Mouse (Mus musculus) liver, embryonic 15.5 days (tissue): ENCODE data around the gene Krt8. TPM values are rescaled to one million over a fixed set of nuclear protein-coding genes. Genes with fewer than 3 reads are reported as not detected.
"Not testable (repeated sequence)": the region's sequence is repeated elsewhere in the genome, so short reads cannot be mapped to it uniquely, and the experiment has no call there.

ENCODE experiments used
- ATAC-seq: fragments of 200-750 bp; cut with Nextera tagmentation; 2 replicates; pipeline ENCODE4 v1.8.0; 2017; ENCODE audit warnings: moderate number of reproducible peaks, mild to moderate bottlenecking, moderate library complexity; ENCODE audit not compliant: insufficient read depth
- H3K27ac ChIP-seq: fragments of 300-500 bp; sonication (generic); replicated peaks from 2 replicates; pipeline ENCODE4 v1.5.1; 2015; ENCODE audit warnings: mild to moderate bottlenecking, inconsistent platforms
- H3K27me3 ChIP-seq: fragments of 300-500 bp; sonication (generic); 2 replicates; pipeline ENCODE4 v1.6.1; 2015; ENCODE audit warnings: mild to moderate bottlenecking, inconsistent platforms
- H3K36me3 ChIP-seq: fragments of 300-500 bp; sonication (generic); replicated peaks from 2 replicates; pipeline ENCODE4 v1.6.1; 2015; ENCODE audit warnings: moderate library complexity, mild to moderate bottlenecking, inconsistent platforms
- H3K4me1 ChIP-seq: fragments of 300-500 bp; sonication (generic); replicated peaks from 2 replicates; pipeline ENCODE4 v1.6.1; 2015; ENCODE audit warnings: inconsistent platforms
- H3K4me2 ChIP-seq: fragments of 300-500 bp; sonication (generic); 2 replicates; pipeline ENCODE4 v1.6.1; 2015; ENCODE audit warnings: moderate library complexity, mild to moderate bottlenecking, inconsistent platforms
- H3K4me3 ChIP-seq: fragments of 300-500 bp; sonication (generic); replicated peaks from 2 replicates; pipeline ENCODE4 v1.5.1; 2015; ENCODE audit warnings: mild to moderate bottlenecking, inconsistent platforms
- H3K9ac ChIP-seq: fragments of 300-500 bp; sonication (generic); 2 replicates; pipeline ENCODE4 v1.6.1; 2015; ENCODE audit warnings: moderate library complexity, mild to moderate bottlenecking, inconsistent platforms
- H3K9me3 ChIP-seq: fragments of 300-500 bp; sonication (generic); replicated peaks from 2 replicates; pipeline ENCODE4 v1.6.1; 2016; ENCODE audit warnings: inconsistent platforms
- WGBS: fragments of 180-500 bp; shearing (Covaris S2); methylation state at CpG from one replicate; pipeline ENCODE4 v1.1.7; 2015; ENCODE audit warnings: mixed read lengths; ENCODE audit not compliant: insufficient replicate concordance; 5-methylcytosine and 5-hydroxymethylcytosine counted together
- polyA plus RNA-seq: library from polyadenylated mRNA; unstranded; fragments of >200 nt; fragmentation: Nextera tagmentation; extraction: Ambion mirVana; gene quantifications from 2 replicates; pipeline ENCODE4 v1.2.1, GENCODE M21; 2015

Krt8 gene
- polyA plus RNA-seq, 1 experiment from 2014 or later, result 114 TPM

DNA sequence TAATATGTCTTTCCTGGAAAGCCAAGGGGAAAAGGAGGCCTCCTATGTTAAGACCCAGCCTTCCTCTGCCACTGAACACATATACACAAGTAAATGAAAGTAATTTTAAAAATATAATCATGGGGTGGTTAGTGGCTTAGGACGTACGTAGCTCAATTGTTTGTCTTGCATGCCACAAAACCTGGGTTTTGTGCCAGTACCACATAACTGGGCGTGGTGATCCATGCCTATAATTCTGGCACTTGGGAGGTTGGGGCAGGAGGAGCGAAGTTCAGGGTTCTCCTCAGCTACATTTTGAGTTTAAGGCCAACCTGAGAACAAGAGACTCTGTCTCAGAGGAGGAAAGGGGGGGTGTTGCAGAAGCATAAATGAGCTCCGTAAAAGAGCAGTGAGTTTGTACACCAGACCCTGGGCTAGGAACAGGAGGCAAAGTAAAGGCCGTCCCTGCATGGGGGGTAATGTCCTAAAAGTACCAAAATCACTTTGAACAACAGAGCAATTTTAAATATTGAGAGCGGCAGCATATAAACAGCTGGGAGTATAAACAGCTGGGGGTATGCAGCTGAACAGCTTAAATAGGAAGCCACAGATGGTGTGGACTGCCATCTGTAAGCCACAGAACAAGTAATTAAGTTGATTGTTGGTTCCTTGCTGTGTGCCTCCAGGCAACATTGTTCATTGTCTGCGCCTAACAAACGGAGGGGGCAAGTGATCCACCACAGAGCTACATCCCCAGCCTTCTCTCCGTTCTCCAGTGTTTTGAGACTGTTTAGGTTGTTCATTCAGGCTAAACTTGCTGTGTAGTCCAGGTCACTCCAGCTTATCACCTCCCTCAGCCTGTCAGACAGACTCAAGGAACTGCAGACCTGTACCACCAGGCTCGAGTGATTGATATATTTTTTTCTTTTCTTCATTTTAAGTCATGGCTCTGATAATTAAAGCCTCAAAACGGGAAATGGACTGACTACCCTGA is 3.1 kb upstream of the Krt8 start:
- 49% methylated on average over 12 of the region's 12 CpGs for WGBS
- H3K9me3 ChIP-seq, result no peaks in the 10 kb centered on the region
- no peak overlapping the region for H3K9ac ChIP-seq
- peak overlapping the region; percentile 36; the same call in 1 of the 2 replicates for H3K4me2 ChIP-seq
- no peak overlapping the region for H3K4me3 ChIP-seq
- H3K27ac ChIP-seq, result no peak overlapping the region
- ATAC-seq, result no peak
- H3K27me3 ChIP-seq, result peaks cover 52% of the 10 kb centered on the region
- H3K4me1 ChIP-seq, result peaks cover 29% of the 10 kb centered on the region; the same call in 1 of the 2 replicates
- H3K36me3 ChIP-seq, result no peaks in the 10 kb centered on the region

DNA sequence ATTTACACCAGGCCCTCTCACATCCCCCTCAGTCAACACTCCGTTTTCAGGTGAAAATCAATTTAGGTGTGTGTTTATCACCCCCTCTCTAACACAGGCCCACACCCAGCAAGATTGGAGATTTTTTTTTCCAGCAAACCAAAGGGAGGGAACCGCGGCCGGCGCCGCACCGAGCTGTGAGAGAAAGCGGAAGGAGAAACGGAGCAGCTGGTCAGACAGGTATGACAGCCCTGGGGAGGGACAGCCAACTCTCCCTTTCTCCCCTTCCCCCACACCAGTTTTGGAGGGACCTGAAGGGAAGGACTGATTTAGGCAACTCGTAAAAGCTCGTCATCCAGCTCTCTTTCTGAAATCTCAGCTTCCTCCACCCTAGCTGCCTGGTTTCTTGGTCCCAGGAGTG is 2.0 kb upstream of the Krt8 start:
- ATAC-seq, result no peak
- Histone ChIP-seq H3K4me3 (no peak overlapping the region), H3K27ac (no peak overlapping the region), H3K4me1 (peaks cover 30% of the 10 kb centered on the region; the same call in 1 of the 2 replicates), H3K9ac (no peak overlapping the region), H3K36me3 (no peaks in the 10 kb centered on the region), H3K9me3 (no peaks in the 10 kb centered on the region), H3K4me2 (peak overlapping the region; percentile 36), H3K27me3 (peaks cover 59% of the 10 kb centered on the region)
- WGBS, result 28% methylated on average over 11 of the region's 11 CpGs

DNA sequence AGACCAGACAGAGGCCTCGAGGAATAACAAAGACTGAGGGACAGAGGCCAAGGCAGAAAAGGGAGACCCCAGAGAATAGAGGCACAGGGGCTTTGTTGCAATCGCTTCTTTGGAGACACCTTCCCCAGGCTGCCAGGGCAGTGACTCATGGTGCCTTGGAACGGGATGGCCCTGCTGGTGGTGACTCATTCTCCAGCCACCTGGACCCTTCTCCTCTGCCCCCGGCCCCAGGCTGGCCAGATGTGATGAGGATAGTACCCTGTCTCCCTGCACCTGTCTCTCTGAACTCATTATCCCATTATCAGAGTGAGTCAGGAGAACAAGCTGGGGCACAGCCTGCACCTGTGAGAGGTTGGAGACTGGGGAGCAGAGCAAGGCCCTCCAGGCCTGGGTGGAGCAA is 1.0 kb upstream of the Krt8 start:
- H3K9ac ChIP-seq, result no peak overlapping the region
- H3K27me3 ChIP-seq, result peaks cover 59% of the 10 kb centered on the region

DNA sequence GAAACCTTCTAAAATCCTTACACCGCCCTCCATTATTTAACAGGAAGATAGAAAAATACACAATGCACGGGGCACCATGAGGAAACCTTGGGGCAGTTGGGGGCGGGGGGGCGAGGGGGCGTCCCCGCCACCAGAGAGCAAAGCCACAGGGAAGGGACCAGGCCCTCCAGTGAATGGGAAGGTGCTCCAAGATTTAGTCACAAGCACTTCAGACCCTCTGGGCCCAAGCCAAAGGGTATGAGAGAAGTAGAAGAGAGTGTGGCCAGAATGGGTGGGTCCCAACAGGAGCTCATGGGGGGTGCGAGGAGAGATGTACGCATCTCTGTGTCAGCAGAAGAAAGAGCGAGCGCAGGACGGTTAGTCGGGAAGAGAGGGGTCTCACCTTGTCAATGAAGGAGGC is 766 bp downstream of the Krt8 start:
- 30% methylated on average over 12 of the region's 12 CpGs for WGBS
- peaks cover 59% of the 10 kb centered on the region for H3K27me3 ChIP-seq
- H3K9me3 ChIP-seq, result no peaks in the 10 kb centered on the region
- 0 out of 2 replicates have a peak, but pooled peaks cover 3% of the 10 kb centered on the region for H3K36me3 ChIP-seq
- ATAC-seq, result no peak
- peak overlapping the region; percentile 52 for H3K4me2 ChIP-seq
- 0 out of 2 replicates have a peak overlapping the region, but pooled peaks have one; percentile 8 for H3K9ac ChIP-seq
- peaks cover 30% of the 10 kb centered on the region; the same call in 1 of the 2 replicates for H3K4me1 ChIP-seq
- peak overlapping the region; percentile 47 for H3K4me3 ChIP-seq
- H3K27ac ChIP-seq, result peak overlapping the region; percentile 29

More for the DNA sequence above, 1.0 kb upstream of the Krt8 start:
- ATAC-seq, result no peak
- 52% methylated on average over 4 of the region's 4 CpGs for WGBS
- no peaks in the 10 kb centered on the region for H3K9me3 ChIP-seq
- no peak overlapping the region for H3K27ac ChIP-seq
- H3K4me2 ChIP-seq, result no peak overlapping the region
- H3K4me1 ChIP-seq, result peaks cover 30% of the 10 kb centered on the region; the same call in 1 of the 2 replicates
- no peak overlapping the region for H3K4me3 ChIP-seq
- no peaks in the 10 kb centered on the region for H3K36me3 ChIP-seq

DNA sequence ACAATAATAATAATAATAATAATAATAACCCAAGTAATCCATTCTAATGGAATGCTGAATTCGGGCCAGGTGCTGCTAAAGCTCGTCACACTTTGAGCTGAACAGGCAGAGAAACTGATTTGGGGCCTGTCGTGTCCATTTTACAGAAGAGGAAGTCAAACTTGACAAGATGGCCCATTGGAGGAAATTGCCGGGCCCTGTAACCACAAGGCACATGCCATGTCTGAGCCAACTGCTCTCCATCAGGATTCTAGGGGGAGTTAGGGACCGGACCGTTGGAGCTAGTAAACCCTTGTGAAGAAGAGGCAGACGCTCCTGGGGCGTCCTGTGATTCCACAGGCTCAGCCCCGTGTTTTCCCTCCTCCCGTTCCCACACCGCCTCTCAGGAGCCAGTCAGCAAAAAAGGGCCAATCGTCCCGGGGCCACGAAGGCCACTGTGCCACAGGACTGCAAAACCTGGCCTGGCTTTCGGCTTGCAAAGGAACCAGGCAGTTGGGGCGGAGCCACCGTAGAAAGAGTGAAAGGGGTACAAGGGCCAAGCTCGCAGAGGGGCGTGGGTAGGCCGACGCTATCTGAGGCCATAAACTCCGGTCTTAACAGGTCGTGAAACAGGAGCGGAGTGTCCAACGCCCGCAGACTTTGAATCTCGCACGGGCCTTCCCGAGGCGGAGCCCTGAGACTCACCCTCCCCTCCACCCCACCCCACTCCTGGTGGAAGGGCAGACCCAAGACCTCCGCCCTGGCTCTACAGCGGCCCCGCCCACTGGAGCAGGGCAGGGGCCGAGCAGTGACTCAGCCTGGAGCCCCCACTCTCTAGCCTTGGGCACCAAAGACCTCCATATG is 1.4 kb downstream of the Krt8 start:
- H3K4me3 ChIP-seq, result peak overlapping the region; percentile 47
- ATAC-seq, result peak; percentile 66
- no peaks in the 10 kb centered on the region for H3K9me3 ChIP-seq
- WGBS, result 1% methylated on average over 34 of the region's 34 CpGs
- peaks cover 30% of the 10 kb centered on the region; the same call in 1 of the 2 replicates for H3K4me1 ChIP-seq
- 0 out of 2 replicates have a peak overlapping the region, but pooled peaks have one; percentile 8 for H3K9ac ChIP-seq
- 0 out of 2 replicates have a peak, but pooled peaks cover 3% of the 10 kb centered on the region for H3K36me3 ChIP-seq
- H3K4me2 ChIP-seq, result peak overlapping the region; percentile 52
- peaks cover 59% of the 10 kb centered on the region for H3K27me3 ChIP-seq
- H3K27ac ChIP-seq, result peak overlapping the region; percentile 29

DNA sequence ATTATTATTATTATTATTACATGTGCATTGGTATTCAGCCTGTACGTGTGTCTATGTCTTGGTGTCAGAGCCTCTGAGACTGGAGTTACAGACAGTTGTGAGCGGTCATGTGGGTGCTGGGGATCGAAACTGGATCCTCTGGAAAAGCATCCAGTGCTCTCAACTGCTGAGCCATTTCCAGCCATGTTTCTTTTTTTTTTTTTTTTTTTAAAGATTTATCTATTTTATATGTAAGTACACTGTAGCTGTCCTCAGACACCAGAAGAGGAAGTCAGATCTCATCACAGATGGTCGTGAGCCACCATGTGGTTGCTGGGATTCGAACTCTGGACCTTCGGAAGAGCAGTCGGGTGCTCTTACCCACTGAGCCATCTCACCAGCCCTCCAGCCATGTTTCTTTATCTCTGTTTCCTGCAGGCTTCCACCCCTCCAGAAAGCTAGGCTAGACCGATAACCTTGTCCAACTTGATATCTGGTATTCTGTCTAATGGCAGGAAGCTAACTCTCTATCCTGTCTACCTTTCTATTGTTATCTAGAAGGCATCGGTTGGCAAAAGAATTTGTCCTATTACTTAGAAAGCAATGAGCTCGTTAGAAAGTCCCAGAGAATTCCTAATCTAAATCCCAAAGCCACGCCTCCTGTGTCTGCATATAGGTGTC is 4.5 kb downstream of the Krt8 start:
- no peaks in the 10 kb centered on the region for H3K9me3 ChIP-seq
- no peak overlapping the region for H3K27ac ChIP-seq
- H3K4me1 ChIP-seq, result peaks cover 17% of the 10 kb centered on the region
- no peak overlapping the region for H3K4me2 ChIP-seq
- no peak overlapping the region for H3K9ac ChIP-seq
- ATAC-seq, result no peak
- H3K36me3 ChIP-seq, result 0 out of 2 replicates have a peak, but pooled peaks cover 9% of the 10 kb centered on the region
- 39% methylated on average over 11 of the region's 11 CpGs for WGBS
- no peak overlapping the region for H3K4me3 ChIP-seq
- peaks cover 31% of the 10 kb centered on the region for H3K27me3 ChIP-seq

DNA sequence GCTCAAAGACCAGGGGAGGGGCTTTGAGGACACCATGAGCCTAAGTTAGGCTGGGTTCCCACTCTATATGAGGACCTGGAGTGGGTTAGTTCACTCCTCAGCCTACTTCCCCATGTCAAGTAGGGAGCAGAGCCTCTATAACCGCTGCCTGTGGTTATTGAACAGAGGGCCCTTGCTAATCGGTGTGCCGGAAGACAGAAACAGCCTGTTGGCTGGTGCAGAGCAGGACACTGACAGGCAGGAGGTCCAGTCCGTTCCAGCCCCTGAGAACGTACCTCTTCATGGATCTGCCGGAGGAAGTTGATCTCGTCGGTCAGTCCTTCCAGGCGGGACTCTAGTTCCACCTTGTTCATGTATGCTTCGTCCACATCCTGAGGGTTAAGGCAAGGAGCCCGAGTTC is 5.1 kb downstream of the Krt8 start:
- no peak overlapping the region for H3K27ac ChIP-seq
- H3K4me1 ChIP-seq, result peaks cover 13% of the 10 kb centered on the region
- no peak for ATAC-seq
- peaks cover 25% of the 10 kb centered on the region for H3K27me3 ChIP-seq
- WGBS, result 47% methylated on average over 11 of the region's 11 CpGs
- H3K4me3 ChIP-seq, result no peak overlapping the region
- 0 out of 2 replicates have a peak, but pooled peaks cover 9% of the 10 kb centered on the region for H3K36me3 ChIP-seq
- H3K9ac ChIP-seq, result no peak overlapping the region
- H3K4me2 ChIP-seq, result no peak overlapping the region
- no peaks in the 10 kb centered on the region for H3K9me3 ChIP-seq

DNA sequence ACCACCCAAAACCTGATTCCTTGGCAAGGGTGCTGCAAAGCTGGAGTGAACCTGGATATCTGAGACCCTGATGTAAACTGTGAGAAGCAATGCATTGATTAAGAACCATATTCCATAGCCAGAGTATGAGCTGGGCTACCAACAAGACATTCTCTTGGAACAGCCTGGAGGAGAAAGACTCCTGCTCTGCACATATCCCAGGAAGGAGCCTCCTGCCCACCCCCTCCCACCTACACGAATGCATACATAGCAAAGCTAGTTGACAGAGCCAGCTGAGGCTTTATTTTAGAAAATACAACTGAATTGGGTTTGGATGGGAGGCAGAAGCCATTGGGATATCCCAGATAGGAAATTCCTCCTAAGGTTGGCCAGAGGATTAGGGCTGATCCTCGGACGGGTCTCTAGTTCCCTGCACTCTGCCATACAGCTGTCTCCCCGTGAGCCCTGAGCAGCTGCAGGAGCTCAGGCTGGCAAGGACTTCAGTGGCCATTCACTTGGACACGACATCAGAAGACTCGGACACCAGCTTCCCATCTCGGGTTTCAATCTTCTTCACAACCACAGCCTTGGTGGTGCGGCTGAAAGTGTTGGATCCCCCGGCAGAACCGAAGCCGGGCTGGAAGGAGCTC is 7.7 kb downstream of the Krt8 start:
- ATAC-seq, H3K9me3 ChIP-seq, H3K4me3 ChIP-seq, H3K4me2 ChIP-seq, H3K36me3 ChIP-seq, H3K27me3 ChIP-seq, H3K9ac ChIP-seq, H3K4me1 ChIP-seq, H3K27ac ChIP-seq: not testable (repeated sequence)
- WGBS, result 62% methylated on average over 11 of the region's 11 CpGs

DNA sequence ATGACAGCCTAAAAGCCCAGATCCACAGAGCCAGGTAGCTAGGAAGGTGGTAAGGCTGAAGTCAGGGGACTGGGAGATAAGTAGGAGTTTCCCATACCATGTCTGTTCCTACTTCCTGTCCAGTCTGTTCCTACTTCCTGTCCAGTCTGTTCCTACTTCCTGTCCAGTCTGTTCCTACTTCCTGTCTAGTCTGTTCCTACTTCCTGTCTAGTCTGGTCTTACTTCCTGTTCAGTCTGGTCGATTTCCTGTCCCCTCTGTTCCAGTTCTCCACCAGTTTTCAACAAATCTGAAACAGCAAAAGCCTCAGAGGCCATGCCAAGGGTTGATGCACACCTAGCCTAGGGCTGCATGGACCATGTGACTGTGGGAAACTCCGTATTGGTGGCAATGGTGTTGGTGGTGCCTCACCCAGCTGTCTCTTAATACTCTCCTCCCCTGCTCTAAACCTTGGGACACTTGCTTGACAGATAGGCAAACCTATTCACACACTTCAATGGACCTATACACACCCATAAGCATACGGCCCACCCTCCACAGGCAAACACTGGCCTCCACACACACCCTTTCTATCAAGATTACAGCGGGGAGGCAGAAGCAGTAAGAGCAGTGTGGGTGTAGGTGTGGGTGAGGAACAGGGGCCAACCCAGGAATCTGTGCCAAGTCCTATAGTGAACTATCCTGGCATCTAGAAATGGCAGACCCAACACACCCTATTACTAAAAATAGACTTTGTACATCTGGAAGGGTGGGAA is 8.6 kb downstream of the Krt8 start:
- Histone ChIP-seq H3K27me3 (0 out of 2 replicates have a peak, but pooled peaks cover 5% of the 10 kb centered on the region), H3K27ac (no peak overlapping the region), H3K9ac (no peak overlapping the region), H3K4me1 (no peaks in the 10 kb centered on the region; the same call in 1 of the 2 replicates), H3K4me2 (no peak overlapping the region), H3K9me3 (no peaks in the 10 kb centered on the region), H3K4me3 (no peak overlapping the region), H3K36me3 (0 out of 2 replicates have a peak, but pooled peaks cover 9% of the 10 kb centered on the region)
- ATAC-seq, result no peak
- 48% methylated on average over 4 of the region's 4 CpGs for WGBS
